Mouse (Mus musculus) liver, embryonic 12.5 days (tissue): Measurements from ENCODE around the gene Ccdc117. TPM values are rescaled to one million over a fixed set of nuclear protein-coding genes. Genes with fewer than 3 reads are reported as not detected.
A peak's percentile ranks its signal among the peaks of the same experiment; 100 is the strongest.

Experiments used
- ATAC-seq: fragments of 200-750 bp; cut with Nextera tagmentation; 2 replicates; pipeline ENCODE4 v1.8.0; 2017; ENCODE audit warnings: moderate number of reproducible peaks, mild to moderate bottlenecking, moderate library complexity
- H3K27ac ChIP-seq: fragments of 300-500 bp; sonication (generic); 2 replicates; pipeline ENCODE4 v1.5.1; 2016; ENCODE audit warnings: mild to moderate bottlenecking
- H3K27me3 ChIP-seq: fragments of 300-500 bp; sonication (generic); replicated peaks from 2 replicates; pipeline ENCODE4 v1.6.1; 2016; ENCODE audit warnings: mild to moderate bottlenecking, moderate library complexity
- H3K36me3 ChIP-seq: fragments of 300-500 bp; sonication (generic); 2 replicates; pipeline ENCODE4 v1.6.1; 2016; ENCODE audit warnings: mild to moderate bottlenecking, moderate library complexity
- H3K4me1 ChIP-seq: fragments of 300-500 bp; sonication (generic); 2 replicates; pipeline ENCODE4 v1.6.1; 2016
- H3K4me2 ChIP-seq: fragments of 300-500 bp; sonication (generic); 2 replicates; pipeline ENCODE4 v1.6.1; 2016; ENCODE audit warnings: mild to moderate bottlenecking, moderate library complexity
- H3K4me3 ChIP-seq: fragments of 300-500 bp; sonication (generic); 2 replicates; pipeline ENCODE4 v1.5.1; 2016; ENCODE audit warnings: mild to moderate bottlenecking, moderate library complexity
- H3K9ac ChIP-seq: fragments of 300-500 bp; sonication (generic); 2 replicates; pipeline ENCODE4 v1.6.1; 2016; ENCODE audit warnings: mild to moderate bottlenecking, moderate library complexity
- H3K9me3 ChIP-seq: fragments of 300-500 bp; sonication (generic); replicated peaks from 2 replicates; pipeline ENCODE4 v1.6.1; 2016; ENCODE audit warnings: mild to moderate bottlenecking, moderate library complexity
- WGBS: fragments of 180-500 bp; shearing (Covaris S2); methylation state at CpG from one replicate; pipeline ENCODE4 v1.1.7; 2016; ENCODE audit not compliant: insufficient replicate concordance; 5-methylcytosine and 5-hydroxymethylcytosine counted together
- polyA plus RNA-seq: library from polyadenylated mRNA; unstranded; fragments of >200 nt; fragmentation: Nextera tagmentation; extraction: Ambion mirVana; gene quantifications from 2 replicates; pipeline ENCODE4 v1.2.1, GENCODE M21; 2016

Ccdc117 gene
- polyA plus RNA-seq, 1 experiment from 2014 or later, result 19.1 TPM

GRCm38 (mm10) chr11:5502351-5503051 is 39.5 kb downstream of the Ccdc117 start:
- Histone ChIP-seq H3K9ac (no peak overlapping the region), H3K4me2 (no peak overlapping the region), H3K27me3 (no peaks in the 10 kb centered on the region), H3K9me3 (no peaks in the 10 kb centered on the region), H3K36me3 (no peaks in the 10 kb centered on the region), H3K27ac (no peak overlapping the region), H3K4me1 (peaks cover 32% of the 10 kb centered on the region), H3K4me3 (no peak overlapping the region)
- WGBS, result 63% methylated on average over 10 of the region's 10 CpGs
- ATAC-seq, result no peak

DNA sequence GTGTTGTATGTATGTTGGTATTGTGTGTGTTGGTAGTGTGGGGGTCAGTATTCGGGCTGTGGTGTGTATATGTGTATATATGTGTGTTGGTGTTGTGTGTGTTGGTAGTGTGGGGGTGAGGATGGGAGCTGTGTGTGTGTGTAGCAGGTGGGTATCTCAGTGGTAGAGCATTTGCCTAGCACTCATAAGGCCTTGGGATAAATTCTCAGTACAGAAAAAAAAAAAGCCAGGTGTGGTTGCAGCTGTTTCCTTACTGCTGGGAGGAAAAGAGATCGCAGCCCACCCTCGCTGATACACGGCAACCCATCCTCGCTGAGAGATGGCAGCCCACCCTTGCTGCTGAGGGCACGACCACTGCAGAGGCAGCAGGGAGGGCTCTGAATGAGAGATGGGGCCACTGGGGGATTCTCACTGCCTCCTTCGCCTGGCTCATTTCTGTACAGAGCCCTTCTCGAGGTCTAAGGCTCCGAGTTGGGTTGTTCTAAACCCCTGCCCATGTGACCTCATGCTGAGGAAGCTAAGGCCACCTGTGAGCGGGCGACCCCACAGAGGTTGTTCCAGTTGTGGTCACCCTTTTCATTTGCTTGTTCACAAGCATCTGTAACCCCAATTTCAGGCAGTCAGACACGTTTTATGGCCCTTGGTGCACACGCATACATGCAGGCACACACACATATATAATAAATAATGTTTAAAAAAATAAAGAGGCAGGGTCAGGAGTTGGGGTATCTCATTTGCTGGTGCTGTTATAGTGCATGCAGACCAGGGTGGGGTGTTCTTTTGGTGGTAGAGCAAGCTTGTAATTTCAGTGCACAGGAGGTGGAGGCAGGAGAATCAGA is 40.9 kb downstream of the Ccdc117 start:
- WGBS, result 70% methylated on average over 13 of the region's 13 CpGs
- H3K9me3 ChIP-seq, result no peaks in the 10 kb centered on the region
- H3K36me3 ChIP-seq, result no peaks in the 10 kb centered on the region
- H3K9ac ChIP-seq, result no peak overlapping the region
- peaks cover 30% of the 10 kb centered on the region for H3K4me1 ChIP-seq
- H3K4me2 ChIP-seq, result no peak overlapping the region
- H3K27ac ChIP-seq, result no peak overlapping the region
- no peaks in the 10 kb centered on the region for H3K27me3 ChIP-seq
- no peak overlapping the region for H3K4me3 ChIP-seq
- ATAC-seq, result no peak

GRCm38 (mm10) chr11:5499961-5500644 is 41.9 kb downstream of the Ccdc117 start:
- Histone ChIP-seq H3K4me1 (peaks cover 20% of the 10 kb centered on the region; the same call in 1 of the 2 replicates), H3K4me3 (no peak overlapping the region), H3K9ac (no peak overlapping the region), H3K9me3 (no peaks in the 10 kb centered on the region), H3K4me2 (no peak overlapping the region), H3K27ac (peak overlapping the region; percentile 69; the same call in 1 of the 2 replicates), H3K36me3 (no peaks in the 10 kb centered on the region), H3K27me3 (no peaks in the 10 kb centered on the region)
- ATAC-seq, result no peak
- WGBS, result 61% methylated on average over 11 of the region's 11 CpGs

DNA sequence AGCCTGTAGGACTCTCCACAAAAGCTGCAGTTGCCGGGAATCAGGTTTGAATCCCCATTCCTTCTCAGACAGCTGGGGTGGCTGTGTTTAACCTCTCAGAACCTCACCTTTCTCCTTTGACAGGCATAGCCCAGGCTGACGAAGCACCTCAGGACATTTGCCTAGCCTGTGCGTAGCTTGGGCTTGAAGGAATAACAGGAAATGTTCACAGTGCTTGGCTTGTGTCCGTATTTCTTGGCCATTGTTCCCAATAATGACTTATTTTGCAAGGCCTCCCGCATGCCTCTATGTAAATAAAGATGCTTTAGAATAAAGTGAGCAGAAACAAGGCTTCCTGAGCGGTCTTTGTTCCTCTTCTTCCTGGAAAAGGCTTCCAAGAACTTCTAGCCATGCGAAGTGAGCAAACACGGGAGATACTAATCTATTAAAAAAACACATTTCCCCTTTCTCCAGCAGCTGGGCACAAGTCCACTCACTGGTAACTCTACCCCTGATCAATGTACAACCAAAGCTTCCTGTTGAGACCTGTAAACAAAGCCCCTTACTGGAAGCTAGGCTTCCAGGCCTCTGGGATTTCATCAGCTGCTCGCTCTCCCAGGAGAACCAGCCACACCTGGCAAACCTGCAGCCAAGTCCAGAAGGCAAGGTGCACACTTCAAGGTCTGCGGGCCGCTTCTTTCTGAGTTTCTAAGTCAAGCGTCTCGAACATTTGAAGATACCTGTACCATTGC is 42.9 kb downstream of the Ccdc117 start:
- peaks cover 14% of the 10 kb centered on the region; the same call in 1 of the 2 replicates for H3K4me1 ChIP-seq
- no peaks in the 10 kb centered on the region for H3K36me3 ChIP-seq
- H3K4me3 ChIP-seq, result no peak overlapping the region
- ATAC-seq, result no peak
- WGBS, result 58% methylated on average over 13 of the region's 13 CpGs
- peak overlapping the region; percentile 69 for H3K27ac ChIP-seq
- H3K9me3 ChIP-seq, result no peaks in the 10 kb centered on the region
- H3K27me3 ChIP-seq, result no peaks in the 10 kb centered on the region
- H3K9ac ChIP-seq, result no peak overlapping the region
- H3K4me2 ChIP-seq, result peak overlapping the region; percentile 17; the same call in 1 of the 2 replicates

- Histone ChIP-seq H3K9ac (no peak overlapping the region), H3K4me3 (no peak overlapping the region), H3K27me3 (no peaks in the 10 kb centered on the region), H3K27ac (peak overlapping the region; percentile 69), H3K4me1 (peaks cover 14% of the 10 kb centered on the region; the same call in 1 of the 2 replicates), H3K4me2 (peak overlapping the region; percentile 17; the same call in 1 of the 2 replicates), H3K9me3 (no peaks in the 10 kb centered on the region), H3K36me3 (no peaks in the 10 kb centered on the region; the same call in 1 of the 2 replicates)
- peak; percentile 40; the same call in 1 of the 2 replicates for ATAC-seq
- 73% methylated on average over 9 of the region's 9 CpGs for WGBS
Observed at GRCm38 (mm10) chr11:5498422-5498821, 43.6 kb downstream of the Ccdc117 start.

- Histone ChIP-seq H3K27me3 (no peaks in the 10 kb centered on the region), H3K4me1 (peaks cover 14% of the 10 kb centered on the region; the same call in 1 of the 2 replicates), H3K9me3 (no peaks in the 10 kb centered on the region), H3K36me3 (no peaks in the 10 kb centered on the region; the same call in 1 of the 2 replicates), H3K4me3 (no peak overlapping the region), H3K27ac (no peak overlapping the region), H3K4me2 (no peak overlapping the region), H3K9ac (no peak overlapping the region)
- ATAC-seq, result no peak
- WGBS, result 78% methylated on average over 13 of the region's 13 CpGs
Observed at GRCm38 (mm10) chr11:5496559-5497248, 45.3 kb downstream of the Ccdc117 start.

- Histone ChIP-seq H3K9ac (no peak overlapping the region), H3K9me3 (no peaks in the 10 kb centered on the region), H3K4me1 (peaks cover 11% of the 10 kb centered on the region; the same call in 1 of the 2 replicates), H3K27me3 (no peaks in the 10 kb centered on the region), H3K36me3 (no peaks in the 10 kb centered on the region; the same call in 1 of the 2 replicates), H3K27ac (no peak overlapping the region), H3K4me2 (no peak overlapping the region), H3K4me3 (no peak overlapping the region)
- no peak for ATAC-seq
- 67% methylated on average over 5 of the region's 5 CpGs for WGBS
Observed at GRCm38 (mm10) chr11:5495906-5496305, 46.1 kb downstream of the Ccdc117 start.

- H3K4me2 ChIP-seq, result no peak overlapping the region
- no peaks in the 10 kb centered on the region for H3K9me3 ChIP-seq
- H3K4me1 ChIP-seq, result peaks cover 6% of the 10 kb centered on the region; the same call in 1 of the 2 replicates
- no peaks in the 10 kb centered on the region; the same call in 1 of the 2 replicates for H3K36me3 ChIP-seq
- WGBS, result 74% methylated on average over 12 of the region's 12 CpGs
- no peak overlapping the region for H3K4me3 ChIP-seq
- no peak overlapping the region for H3K9ac ChIP-seq
- H3K27ac ChIP-seq, result no peak overlapping the region
- no peaks in the 10 kb centered on the region for H3K27me3 ChIP-seq
- no peak for ATAC-seq
Observed at GRCm38 (mm10) chr11:5495286-5495832, 46.6 kb downstream of the Ccdc117 start.

- Histone ChIP-seq H3K9ac (no peak overlapping the region), H3K4me3 (no peak overlapping the region), H3K27me3 (no peaks in the 10 kb centered on the region), H3K4me2 (no peak overlapping the region), H3K27ac (no peak overlapping the region), H3K36me3 (no peaks in the 10 kb centered on the region; the same call in 1 of the 2 replicates), H3K4me1 (0 out of 2 replicates have a peak, but pooled peaks cover 3% of the 10 kb centered on the region), H3K9me3 (no peaks in the 10 kb centered on the region)
- no peak for ATAC-seq
- 62% methylated on average over 2 of the region's 2 CpGs for WGBS
Observed at GRCm38 (mm10) chr11:5493869-5494268, 48.1 kb downstream of the Ccdc117 start.

- no peak overlapping the region for H3K4me2 ChIP-seq
- no peak overlapping the region for H3K4me3 ChIP-seq
- H3K9me3 ChIP-seq, result no peaks in the 10 kb centered on the region
- no peak for ATAC-seq
- no peak overlapping the region for H3K9ac ChIP-seq
- no peaks in the 10 kb centered on the region; the same call in 1 of the 2 replicates for H3K36me3 ChIP-seq
- WGBS, result 47% methylated on average over 7 of the region's 7 CpGs
- H3K4me1 ChIP-seq, result peaks cover 4% of the 10 kb centered on the region; the same call in 1 of the 2 replicates
- H3K27ac ChIP-seq, result no peak overlapping the region
- no peaks in the 10 kb centered on the region for H3K27me3 ChIP-seq
Observed at GRCm38 (mm10) chr11:5491912-5492311, 50.1 kb downstream of the Ccdc117 start.
